Mouse (Mus musculus) CD4-positive naive resting alpha-beta T cell, adult 57 days (primary cell): ENCODE results near the gene Ccr5. TPM values are rescaled to one million over a fixed set of nuclear protein-coding genes. Genes with fewer than 3 reads are reported as not detected.

Experiments used
- total RNA-seq: library from RNA; stranded (reverse); gene quantifications from one replicate; pipeline ENCODE4 v1.2.4, GENCODE M21; 2023

Ccr5 gene
- total RNA-seq: 7.4 TPM

GRCm38 (mm10) chr9:124121387-124122184, at the start of gene Ccr5:
Ccr5 (plus strand) TSS chr9:124121543.

GRCm38 (mm10) chr9:124101723-124102122, 19.6 kb upstream of the Ccr5 start, which contains the start of gene Ccr2:
Ccr2 (plus strand) TSS chr9:124101950.

Other genes starting within 250 kb of the Ccr5 start
- 0.65 TPM for gene Ccr1, start 152.9 kb upstream of the Ccr5 start, total RNA-seq
- gene Ccr1l1, start 143.1 kb upstream of the Ccr5 start, total RNA-seq: not detected
- 0.86 TPM for gene Ccr3, start 99.6 kb upstream of the Ccr5 start, total RNA-seq
- 1.2 TPM for gene Ccr2, start 19.6 kb upstream of the Ccr5 start, total RNA-seq
- 11.9 TPM for gene 2010315B03Rik, start 191.2 kb downstream of the Ccr5 start, total RNA-seq